Mouse (Mus musculus): ENCODE results near the gene Ltbp1. TPM values are rescaled to one million over a fixed set of nuclear protein-coding genes. Genes with fewer than 3 reads are reported as not detected.
A peak's percentile ranks its signal among the peaks of the same experiment; 100 is the strongest.

Ltbp1 gene
- polyA plus RNA-seq, 1 experiment from 2014 or later = 28.3 TPM

DNA sequence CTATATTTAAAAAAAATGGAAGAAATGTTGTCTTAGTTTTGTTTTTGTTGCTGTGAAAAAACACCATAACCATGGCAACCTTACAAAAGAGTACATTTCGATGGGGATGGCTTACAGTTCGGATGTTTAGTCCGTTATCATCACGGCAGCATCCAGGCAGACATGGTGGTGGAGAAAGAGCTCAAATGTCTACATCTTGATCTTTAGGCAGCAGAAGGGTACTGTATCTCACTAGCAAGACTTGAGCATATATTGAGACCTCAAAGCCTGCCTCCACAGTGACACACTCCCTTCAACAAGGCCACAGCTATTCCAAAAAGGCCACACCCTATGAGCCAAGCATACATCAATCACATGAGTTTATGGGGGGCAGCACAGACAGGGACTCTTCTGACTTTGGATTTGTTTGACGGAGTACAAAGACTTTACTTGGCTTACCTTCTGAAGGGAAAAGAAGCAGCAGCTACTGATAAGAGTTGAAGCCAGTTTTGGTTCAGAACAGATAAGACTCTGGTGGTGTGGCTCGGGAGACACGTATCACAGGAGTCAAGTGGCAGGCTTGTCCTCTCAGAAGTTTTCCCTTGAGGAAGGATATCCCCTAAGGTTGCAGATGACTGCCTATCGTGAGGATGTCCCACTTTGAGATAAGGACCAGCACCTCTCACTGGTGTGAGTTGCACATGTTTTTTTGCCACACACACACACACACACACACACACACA is 153.9 kb downstream of the Ltbp1 start:
- Histone ChIP-seq H3K4me3 (no peak overlapping the region), H3K27me3 (replicated peaks) (no peaks in the 10 kb centered on the region), H3K4me1 (peaks cover 41% of the 10 kb centered on the region), H3K9ac (no peak overlapping the region), H3K27ac (replicated peaks) (no peak overlapping the region), H3K36me3 (no peaks in the 10 kb centered on the region), H3K9me3 (no peaks in the 10 kb centered on the region), H3K4me2 (no peak overlapping the region)
- ATAC-seq (ENCODE audit: extremely low read depth, insufficient number of reproducible peaks, low FRiP score, low TSS enrichment) = no peak
- WGBS = 53% methylated on average over 8 of the region's 8 CpGs

DNA sequence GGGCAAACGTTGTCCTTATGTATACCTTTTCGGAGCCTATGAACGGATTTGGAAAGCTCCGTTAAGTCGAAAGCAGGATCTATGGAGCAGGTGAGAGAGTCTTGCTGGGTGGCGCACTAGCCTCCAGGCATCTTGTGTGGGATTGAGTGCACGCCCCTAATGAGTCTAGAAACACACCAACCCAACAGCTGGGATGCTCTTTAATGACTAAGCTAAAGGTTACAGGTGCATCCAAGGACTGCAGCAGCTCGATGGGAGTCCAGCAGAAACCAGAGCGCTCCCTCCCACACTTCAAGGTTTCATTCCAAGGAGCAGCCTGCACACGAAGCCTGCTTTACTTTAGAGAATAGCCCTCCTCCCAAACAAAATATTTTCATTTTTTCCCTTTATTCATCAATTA is 155.7 kb downstream of the Ltbp1 start:
- H3K4me1 ChIP-seq = peaks cover 46% of the 10 kb centered on the region
- no peak overlapping the region for H3K4me3 ChIP-seq
- H3K9ac ChIP-seq = no peak overlapping the region
- H3K36me3 ChIP-seq = peaks cover 8% of the 10 kb centered on the region; the same call in 1 of the 2 replicates
- H3K27me3 ChIP-seq (replicated peaks) = no peaks in the 10 kb centered on the region
- H3K9me3 ChIP-seq = no peaks in the 10 kb centered on the region
- WGBS = 82% methylated on average over 10 of the region's 10 CpGs
- ATAC-seq (ENCODE audit: extremely low read depth, insufficient number of reproducible peaks, low FRiP score, low TSS enrichment) = no peak
- H3K4me2 ChIP-seq = no peak overlapping the region
- H3K27ac ChIP-seq (replicated peaks) = no peak overlapping the region

DNA sequence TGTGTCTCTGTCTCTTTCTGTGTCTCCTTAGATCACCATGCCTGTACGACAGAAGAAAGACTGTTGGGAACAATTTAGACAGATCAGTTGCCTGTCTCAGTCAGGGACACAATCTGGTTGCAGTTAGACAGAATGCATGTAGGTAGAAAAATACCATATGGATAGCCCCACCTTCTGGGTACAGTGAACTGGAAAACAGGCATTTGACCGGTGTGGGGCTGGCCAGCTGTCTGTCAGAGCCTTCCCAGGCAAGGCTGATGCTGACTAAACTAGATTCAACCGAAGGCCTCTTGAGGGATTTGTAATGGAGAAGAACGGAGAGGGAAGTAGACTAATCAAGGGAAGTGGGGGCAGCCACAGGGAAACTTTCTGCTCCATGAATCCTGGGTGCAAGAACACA is 156.6 kb downstream of the Ltbp1 start:
- Histone ChIP-seq H3K9me3 (no peaks in the 10 kb centered on the region), H3K4me3 (no peak overlapping the region), H3K27me3 (replicated peaks) (no peaks in the 10 kb centered on the region), H3K4me2 (no peak overlapping the region), H3K9ac (no peak overlapping the region), H3K36me3 (peaks cover 8% of the 10 kb centered on the region; the same call in 1 of the 2 replicates), H3K4me1 (peaks cover 42% of the 10 kb centered on the region), H3K27ac (replicated peaks) (no peak overlapping the region)
- ATAC-seq (ENCODE audit: extremely low read depth, insufficient number of reproducible peaks, low FRiP score, low TSS enrichment) = no peak
- 68% methylated on average over 4 of the region's 4 CpGs for WGBS

GRCm38 (mm10) chr17:75164566-75164965 is 159.2 kb downstream of the Ltbp1 start:
- WGBS = 51% methylated on average over 5 of the region's 5 CpGs
- Histone ChIP-seq H3K9ac (no peak overlapping the region), H3K27me3 (replicated peaks) (no peaks in the 10 kb centered on the region), H3K4me2 (no peak overlapping the region), H3K9me3 (no peaks in the 10 kb centered on the region), H3K4me1 (peaks cover 31% of the 10 kb centered on the region), H3K27ac (replicated peaks) (0 out of 2 replicates have a peak overlapping the region, but pooled peaks have one; percentile 24), H3K36me3 (peaks cover 8% of the 10 kb centered on the region; the same call in 1 of the 2 replicates), H3K4me3 (no peak overlapping the region)
- ATAC-seq (ENCODE audit: extremely low read depth, insufficient number of reproducible peaks, low FRiP score, low TSS enrichment) = no peak; the same call in 1 of the 2 replicates

DNA sequence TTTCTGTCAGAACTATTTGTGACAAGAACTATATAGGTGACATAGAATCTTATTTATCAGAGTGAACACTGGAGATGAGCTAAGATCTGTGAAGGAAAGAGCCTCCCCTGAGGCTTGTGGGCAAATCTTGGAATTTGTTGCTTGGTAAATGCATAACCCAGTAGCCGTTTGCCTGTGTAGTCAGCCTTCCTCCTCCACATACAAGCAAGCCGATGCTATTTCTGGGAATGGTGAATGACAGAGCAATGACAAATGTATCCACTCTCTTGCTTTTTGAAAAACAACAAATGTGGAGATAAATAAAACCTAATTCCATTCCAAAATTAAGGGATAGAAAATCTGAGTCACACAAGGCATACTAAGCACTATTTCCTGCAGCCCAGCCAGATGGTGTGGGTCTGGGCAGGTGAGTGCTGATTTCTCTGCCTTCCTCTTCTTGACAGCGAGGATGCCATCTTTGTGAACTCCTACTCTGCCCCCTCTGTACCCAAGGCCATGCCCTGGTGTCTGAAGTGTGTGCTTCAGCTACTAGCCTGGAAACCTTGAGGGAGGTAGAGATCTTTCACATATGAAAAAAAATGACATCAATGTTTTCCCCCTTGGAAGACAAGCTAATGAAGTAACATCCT is 163.3 kb downstream of the Ltbp1 start:
- 61% methylated on average over 3 of the region's 3 CpGs for WGBS
- H3K4me3 ChIP-seq = no peak overlapping the region
- peaks cover 8% of the 10 kb centered on the region; the same call in 1 of the 2 replicates for H3K36me3 ChIP-seq
- no peak overlapping the region for H3K9ac ChIP-seq
- peaks cover 45% of the 10 kb centered on the region for H3K4me1 ChIP-seq
- no peaks in the 10 kb centered on the region for H3K27me3 ChIP-seq (replicated peaks)
- H3K27ac ChIP-seq (replicated peaks) = no peak overlapping the region
- ATAC-seq (ENCODE audit: extremely low read depth, insufficient number of reproducible peaks, low FRiP score, low TSS enrichment) = no peak
- no peaks in the 10 kb centered on the region for H3K9me3 ChIP-seq
- H3K4me2 ChIP-seq = no peak overlapping the region

- peaks cover 49% of the 10 kb centered on the region for H3K4me1 ChIP-seq
- H3K36me3 ChIP-seq = no peaks in the 10 kb centered on the region
- no peaks in the 10 kb centered on the region for H3K27me3 ChIP-seq (replicated peaks)
- no peaks in the 10 kb centered on the region for H3K9me3 ChIP-seq
- H3K27ac ChIP-seq (replicated peaks) = no peak overlapping the region
- 60% methylated on average over 7 of the region's 7 CpGs for whole genome bisulfite sequencing
- no peak overlapping the region for H3K4me3 ChIP-seq
- no peak for ATAC-seq (ENCODE audit: extremely low read depth, insufficient number of reproducible peaks, low FRiP score, low TSS enrichment)
- H3K4me2 ChIP-seq = no peak overlapping the region
- H3K9ac ChIP-seq = no peak overlapping the region
These were observed 166.3 kb downstream of the Ltbp1 start for GRCm38 (mm10) chr17:75171659-75172058.

- no peak for ATAC-seq (ENCODE audit: extremely low read depth, insufficient number of reproducible peaks, low FRiP score, low TSS enrichment)
- Histone ChIP-seq H3K36me3 (no peaks in the 10 kb centered on the region), H3K9me3 (no peaks in the 10 kb centered on the region), H3K4me2 (no peak overlapping the region), H3K27ac (replicated peaks) (no peak overlapping the region), H3K4me3 (no peak overlapping the region), H3K27me3 (replicated peaks) (no peaks in the 10 kb centered on the region), H3K9ac (no peak overlapping the region), H3K4me1 (peaks cover 56% of the 10 kb centered on the region)
- WGBS = 84% methylated on average over 7 of the region's 7 CpGs
These were observed 167.4 kb downstream of the Ltbp1 start for GRCm38 (mm10) chr17:75172685-75173205.

GRCm38 (mm10) chr17:75174501-75174900 is 169.1 kb downstream of the Ltbp1 start:
- Histone ChIP-seq H3K27me3 (replicated peaks) (no peaks in the 10 kb centered on the region), H3K4me2 (no peak overlapping the region), H3K27ac (replicated peaks) (no peak overlapping the region), H3K4me1 (peaks cover 63% of the 10 kb centered on the region), H3K9ac (no peak overlapping the region), H3K36me3 (no peaks in the 10 kb centered on the region), H3K4me3 (no peak overlapping the region), H3K9me3 (no peaks in the 10 kb centered on the region)
- ATAC-seq (ENCODE audit: extremely low read depth, insufficient number of reproducible peaks, low FRiP score, low TSS enrichment) = no peak
- 78% methylated on average over 3 of the region's 3 CpGs for WGBS

- peak overlapping the region; percentile 66 for H3K4me2 ChIP-seq
- peak; percentile 56 for ATAC-seq (ENCODE audit: extremely low read depth, insufficient number of reproducible peaks, low FRiP score, low TSS enrichment)
- WGBS = 30% methylated on average over 24 of the region's 24 CpGs
- H3K27ac ChIP-seq (replicated peaks) = peak overlapping the region; percentile 80
- no peaks in the 10 kb centered on the region for H3K27me3 ChIP-seq (replicated peaks)
- H3K9ac ChIP-seq = peak overlapping the region; percentile 65
- H3K36me3 ChIP-seq = peaks cover under 1% of the 10 kb centered on the region; the same call in 1 of the 2 replicates
- no peaks in the 10 kb centered on the region for H3K9me3 ChIP-seq
- peaks cover 57% of the 10 kb centered on the region for H3K4me1 ChIP-seq
- H3K4me3 ChIP-seq = peak overlapping the region; percentile 34
These were observed 172.8 kb downstream of the Ltbp1 start for GRCm38 (mm10) chr17:75177920-75178867.

DNA sequence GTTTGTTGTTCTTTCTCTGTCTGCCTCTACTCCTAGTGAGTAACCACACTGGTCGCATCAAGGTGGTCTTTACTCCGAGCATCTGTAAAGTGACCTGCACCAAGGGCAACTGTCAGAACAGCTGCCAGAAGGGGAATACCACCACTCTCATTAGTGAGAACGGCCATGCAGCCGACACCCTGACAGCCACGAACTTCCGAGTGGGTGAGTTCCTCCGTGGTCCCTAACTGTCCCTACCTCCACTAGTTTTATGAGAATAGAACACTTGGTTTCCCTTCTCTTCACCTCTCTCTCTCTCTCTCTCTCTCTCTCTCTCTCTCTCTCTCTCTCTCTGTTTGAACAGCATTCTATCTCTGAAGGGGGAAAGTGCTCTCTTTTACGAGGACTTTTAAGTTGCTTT is 173.6 kb downstream of the Ltbp1 start:
- ATAC-seq (ENCODE audit: extremely low read depth, insufficient number of reproducible peaks, low FRiP score, low TSS enrichment) = no peak
- WGBS = 58% methylated on average over 8 of the region's 8 CpGs
- peak overlapping the region; percentile 34; the same call in 1 of the 2 replicates for H3K4me3 ChIP-seq
- H3K36me3 ChIP-seq = peaks cover 5% of the 10 kb centered on the region; the same call in 1 of the 2 replicates
- peak overlapping the region; percentile 66 for H3K4me2 ChIP-seq
- H3K27me3 ChIP-seq (replicated peaks) = no peaks in the 10 kb centered on the region
- H3K9ac ChIP-seq = peak overlapping the region; percentile 65
- H3K27ac ChIP-seq (replicated peaks) = peak overlapping the region; percentile 80
- H3K9me3 ChIP-seq = no peaks in the 10 kb centered on the region
- peaks cover 53% of the 10 kb centered on the region for H3K4me1 ChIP-seq

DNA sequence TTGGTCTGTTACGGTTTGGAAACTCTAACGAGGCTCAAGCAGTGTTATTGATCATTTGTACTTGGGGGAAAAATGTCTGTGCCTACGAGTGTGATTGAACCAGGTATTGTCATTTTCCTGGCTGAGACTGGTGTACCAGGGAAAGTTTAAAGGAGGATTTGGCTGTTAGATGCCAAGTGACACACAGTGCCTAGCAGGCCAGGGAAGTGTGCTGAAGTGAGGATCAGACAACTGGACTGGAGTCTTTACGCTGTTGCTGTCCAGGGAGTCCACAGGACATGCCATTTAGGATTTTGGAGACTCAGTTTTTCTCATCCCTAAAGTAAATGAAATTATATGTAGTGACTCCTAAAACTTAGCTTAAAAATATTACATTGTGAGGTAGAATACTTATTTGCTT is 174.9 kb downstream of the Ltbp1 start:
- Histone ChIP-seq H3K9ac (no peak overlapping the region), H3K4me3 (no peak overlapping the region), H3K9me3 (no peaks in the 10 kb centered on the region), H3K36me3 (peaks cover 6% of the 10 kb centered on the region; the same call in 1 of the 2 replicates), H3K27me3 (replicated peaks) (no peaks in the 10 kb centered on the region), H3K27ac (replicated peaks) (no peak overlapping the region), H3K4me2 (0 out of 2 replicates have a peak overlapping the region, but pooled peaks have one; percentile 4), H3K4me1 (peaks cover 41% of the 10 kb centered on the region)
- no peak for ATAC-seq (ENCODE audit: extremely low read depth, insufficient number of reproducible peaks, low FRiP score, low TSS enrichment)
- WGBS = 82% methylated on average over 4 of the region's 4 CpGs
